Mouse (Mus musculus): ENCODE measurements around the gene Tent4a. TPM values are rescaled to one million over a fixed set of nuclear protein-coding genes. Genes with fewer than 3 reads are reported as not detected.

The Tent4a gene
- polyA plus RNA-seq, 1 experiment, result 16.7 TPM

DNA sequence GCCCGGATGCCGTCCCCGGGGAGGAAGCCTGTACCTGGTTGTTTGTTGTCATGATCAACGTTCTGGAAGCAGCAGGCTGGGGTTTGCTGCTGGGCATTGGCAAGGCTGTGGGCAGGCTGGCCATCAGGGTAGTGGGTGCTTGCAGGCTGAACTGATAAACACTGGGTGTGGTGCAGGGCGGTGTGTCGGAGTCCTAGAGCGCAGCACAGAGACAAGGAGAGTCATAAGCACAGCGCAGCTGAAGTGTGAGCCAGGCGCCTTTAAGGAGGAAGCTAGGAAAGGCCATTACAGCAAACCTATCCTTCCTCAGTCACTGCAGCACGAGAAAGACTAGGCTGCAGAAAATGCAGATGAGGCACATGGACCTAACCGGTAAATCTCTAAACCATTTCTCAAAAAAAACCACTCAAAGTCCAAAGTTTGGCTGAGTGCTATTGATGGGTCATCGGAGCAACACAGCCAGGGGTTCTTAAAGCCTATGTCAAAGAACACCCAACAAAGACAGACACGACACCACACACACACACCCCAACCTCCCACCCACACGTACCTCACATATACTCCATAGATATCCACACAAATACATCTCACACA lies 32.2 kb downstream of the Tent4a start:
- WGBS, result 83% methylated on average over 14 of the region's 14 CpGs
- TF ChIP-seq POLR2A (IDR thresholded peaks at IDR 0.05; ENCODE audit: low read depth, low read length) (no peak), CTCF (conservative IDR thresholded peaks at IDR 0.05; ENCODE audit: insufficient read depth, insufficient read length, low read depth, low read length) (no peak)
- Histone ChIP-seq H3K4me3 (ENCODE audit: insufficient read depth, low read depth, low read length) (no peak overlapping the region), H3K27me3 (replicated peaks; ENCODE audit: control insufficient read depth, insufficient read depth, low read length) (no peaks in the 10 kb centered on the region), H3K36me3 (ENCODE audit: control insufficient read depth, insufficient read depth, low read length) (peaks cover 1% of the 10 kb centered on the region), H3K27ac (ENCODE audit: insufficient read depth, low read depth, low read length) (peak overlapping the region; percentile 79), H3K4me1 (ENCODE audit: control insufficient read depth, insufficient read depth, low read length) (peaks cover 8% of the 10 kb centered on the region; the same call in 1 of the 2 replicates)
- peak; percentile 56 for DNase-seq

DNA sequence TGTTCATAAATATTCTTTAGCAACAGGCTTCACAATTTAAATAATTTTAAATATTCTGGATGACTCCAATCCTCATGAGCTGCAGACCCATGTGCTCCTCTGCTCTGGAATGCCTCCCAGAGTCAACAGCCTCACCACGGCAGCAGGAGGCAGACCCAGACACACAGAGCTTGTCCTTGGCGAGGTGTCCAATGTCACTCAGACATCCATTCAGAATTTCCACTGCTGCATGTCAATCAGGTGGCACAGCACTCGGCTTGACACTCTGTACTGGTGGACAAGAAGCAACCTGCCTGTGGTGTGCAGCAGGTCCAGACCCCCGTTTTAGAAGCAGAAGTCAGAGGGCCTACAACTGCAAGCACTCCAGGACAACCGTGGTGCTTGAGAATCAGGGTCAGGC lies 36.1 kb downstream of the Tent4a start:
- H3K36me3 ChIP-seq (ENCODE audit: control insufficient read depth, insufficient read depth, low read length), result no peaks in the 10 kb centered on the region; the same call in 1 of the 2 replicates
- TF ChIP-seq CTCF (conservative IDR thresholded peaks at IDR 0.05; ENCODE audit: insufficient read depth, insufficient read length, low read depth, low read length), result no peak
- TF ChIP-seq POLR2A (IDR thresholded peaks at IDR 0.05; ENCODE audit: low read depth, low read length), result no peak
- 82% methylated on average over 5 of the region's 5 CpGs for WGBS
- no peak overlapping the region for H3K27ac ChIP-seq (ENCODE audit: insufficient read depth, low read depth, low read length)
- no peaks in the 10 kb centered on the region for H3K27me3 ChIP-seq (replicated peaks; ENCODE audit: control insufficient read depth, insufficient read depth, low read length)
- no peak overlapping the region for H3K4me3 ChIP-seq (ENCODE audit: insufficient read depth, low read depth, low read length)
- peaks cover 6% of the 10 kb centered on the region; the same call in 1 of the 2 replicates for H3K4me1 ChIP-seq (ENCODE audit: control insufficient read depth, insufficient read depth, low read length)
- DNase-seq, result no peak

DNA sequence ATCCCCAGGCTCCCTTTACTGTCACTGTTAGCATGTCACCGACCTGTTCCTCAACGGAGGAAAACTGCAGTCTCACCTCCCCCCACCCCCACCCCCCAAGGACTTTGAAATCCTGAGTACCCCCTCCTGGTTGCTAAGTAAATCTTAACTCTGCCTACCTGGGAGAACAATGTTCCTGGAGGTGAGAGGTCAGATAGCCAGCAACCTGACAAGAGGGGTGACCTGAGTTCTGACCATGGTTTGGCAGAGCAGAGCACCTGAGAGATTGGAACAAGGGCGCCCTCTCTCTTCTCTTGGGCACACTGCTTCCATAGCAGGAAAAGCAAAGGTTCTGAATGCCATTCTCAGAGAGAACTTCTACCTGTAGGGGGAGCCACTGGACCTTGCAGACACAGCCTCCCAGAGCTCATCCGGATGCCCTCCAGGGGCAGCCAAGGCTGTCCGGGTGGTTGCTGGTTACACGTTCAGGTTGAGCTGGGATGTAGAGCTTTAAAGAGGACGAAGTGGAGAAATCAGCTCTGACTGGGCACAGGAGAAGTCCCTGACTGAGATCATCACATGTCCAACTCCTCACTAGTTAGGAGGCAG lies 41.4 kb downstream of the Tent4a start:
- no peaks in the 10 kb centered on the region for H3K27me3 ChIP-seq (replicated peaks; ENCODE audit: control insufficient read depth, insufficient read depth, low read length)
- no peaks in the 10 kb centered on the region for H3K4me1 ChIP-seq (ENCODE audit: control insufficient read depth, insufficient read depth, low read length)
- no peak overlapping the region for H3K4me3 ChIP-seq (ENCODE audit: insufficient read depth, low read depth, low read length)
- TF ChIP-seq CTCF (conservative IDR thresholded peaks at IDR 0.05; ENCODE audit: insufficient read depth, insufficient read length, low read depth, low read length), result peak; percentile 82
- no peak for TF ChIP-seq POLR2A (IDR thresholded peaks at IDR 0.05; ENCODE audit: low read depth, low read length)
- no peaks in the 10 kb centered on the region for H3K36me3 ChIP-seq (ENCODE audit: control insufficient read depth, insufficient read depth, low read length)
- DNase-seq, result peak; percentile 83
- no peak overlapping the region for H3K27ac ChIP-seq (ENCODE audit: insufficient read depth, low read depth, low read length)
- 21% methylated on average over 7 of the region's 7 CpGs for WGBS

DNA sequence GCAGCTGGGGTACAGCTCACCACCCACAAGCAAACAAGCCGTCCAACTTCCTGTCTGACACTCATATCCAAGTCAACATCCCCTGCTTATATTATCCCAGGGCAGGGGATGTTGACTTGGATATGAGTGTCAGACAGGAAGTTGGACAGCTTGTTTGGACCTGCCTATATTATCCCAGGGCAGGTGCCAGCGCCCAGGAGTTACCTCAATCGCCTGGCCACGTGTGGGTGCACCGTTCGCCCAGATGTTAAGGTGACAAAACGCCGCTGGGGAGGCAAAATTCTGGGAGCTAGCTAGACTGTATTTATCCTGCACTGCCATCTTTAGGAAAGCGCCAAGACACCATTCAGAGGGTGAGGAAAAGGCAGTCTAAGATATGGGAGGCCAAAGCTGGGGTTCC lies 44.6 kb downstream of the Tent4a start:
- TF ChIP-seq POLR2A (IDR thresholded peaks at IDR 0.05; ENCODE audit: low read depth, low read length), result no peak
- no peak for TF ChIP-seq CTCF (conservative IDR thresholded peaks at IDR 0.05; ENCODE audit: insufficient read depth, insufficient read length, low read depth, low read length)
- no peak overlapping the region for H3K27ac ChIP-seq (ENCODE audit: insufficient read depth, low read depth, low read length)
- H3K4me3 ChIP-seq (ENCODE audit: insufficient read depth, low read depth, low read length), result no peak overlapping the region
- peaks cover 5% of the 10 kb centered on the region; the same call in 1 of the 2 replicates for H3K4me1 ChIP-seq (ENCODE audit: control insufficient read depth, insufficient read depth, low read length)
- H3K36me3 ChIP-seq (ENCODE audit: control insufficient read depth, insufficient read depth, low read length), result no peaks in the 10 kb centered on the region
- H3K27me3 ChIP-seq (replicated peaks; ENCODE audit: control insufficient read depth, insufficient read depth, low read length), result no peaks in the 10 kb centered on the region
- 73% methylated on average over 9 of the region's 9 CpGs for WGBS
- no peak for DNase-seq

DNA sequence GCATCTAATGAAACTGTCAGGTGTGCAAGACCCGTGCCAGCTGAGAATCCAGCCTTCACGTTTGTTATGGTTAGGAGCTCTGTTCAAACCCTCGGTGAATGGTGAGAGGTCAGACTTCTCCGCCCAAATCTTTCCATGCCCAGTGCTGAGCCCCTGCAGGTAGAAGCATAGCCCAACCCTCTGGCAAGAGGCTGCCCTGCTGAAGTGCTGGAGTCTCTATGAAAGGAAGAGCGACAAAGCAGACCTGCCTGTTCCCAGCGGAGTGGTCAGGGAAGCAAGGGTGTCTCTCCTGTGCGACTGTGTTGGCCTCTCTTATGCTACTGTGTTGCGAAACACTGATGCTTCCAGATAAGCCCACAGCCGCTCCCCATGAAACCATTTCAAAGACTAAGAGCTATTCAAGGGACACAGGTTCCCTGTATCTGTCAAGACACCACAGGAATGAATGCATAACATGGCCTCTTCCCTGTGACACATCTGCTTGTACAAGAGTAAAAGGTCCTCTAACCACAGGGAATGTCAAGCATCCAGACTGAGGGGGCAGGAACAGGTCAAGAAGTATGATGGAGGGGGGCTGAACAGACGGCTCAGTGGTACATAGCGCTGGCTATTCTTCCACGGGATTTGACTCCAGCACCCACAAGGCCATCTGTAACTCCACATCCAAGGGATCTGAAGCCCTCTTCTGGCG lies 45.7 kb downstream of the Tent4a start:
- no peak for DNase-seq
- no peak overlapping the region for H3K4me3 ChIP-seq (ENCODE audit: insufficient read depth, low read depth, low read length)
- WGBS, result 43% methylated on average over 13 of the region's 13 CpGs
- no peak overlapping the region for H3K27ac ChIP-seq (ENCODE audit: insufficient read depth, low read depth, low read length)
- no peak for TF ChIP-seq CTCF (conservative IDR thresholded peaks at IDR 0.05; ENCODE audit: insufficient read depth, insufficient read length, low read depth, low read length)
- no peak for TF ChIP-seq POLR2A (IDR thresholded peaks at IDR 0.05; ENCODE audit: low read depth, low read length)
- no peaks in the 10 kb centered on the region for H3K36me3 ChIP-seq (ENCODE audit: control insufficient read depth, insufficient read depth, low read length)
- H3K27me3 ChIP-seq (replicated peaks; ENCODE audit: control insufficient read depth, insufficient read depth, low read length), result no peaks in the 10 kb centered on the region
- peaks cover 5% of the 10 kb centered on the region; the same call in 1 of the 2 replicates for H3K4me1 ChIP-seq (ENCODE audit: control insufficient read depth, insufficient read depth, low read length)

DNA sequence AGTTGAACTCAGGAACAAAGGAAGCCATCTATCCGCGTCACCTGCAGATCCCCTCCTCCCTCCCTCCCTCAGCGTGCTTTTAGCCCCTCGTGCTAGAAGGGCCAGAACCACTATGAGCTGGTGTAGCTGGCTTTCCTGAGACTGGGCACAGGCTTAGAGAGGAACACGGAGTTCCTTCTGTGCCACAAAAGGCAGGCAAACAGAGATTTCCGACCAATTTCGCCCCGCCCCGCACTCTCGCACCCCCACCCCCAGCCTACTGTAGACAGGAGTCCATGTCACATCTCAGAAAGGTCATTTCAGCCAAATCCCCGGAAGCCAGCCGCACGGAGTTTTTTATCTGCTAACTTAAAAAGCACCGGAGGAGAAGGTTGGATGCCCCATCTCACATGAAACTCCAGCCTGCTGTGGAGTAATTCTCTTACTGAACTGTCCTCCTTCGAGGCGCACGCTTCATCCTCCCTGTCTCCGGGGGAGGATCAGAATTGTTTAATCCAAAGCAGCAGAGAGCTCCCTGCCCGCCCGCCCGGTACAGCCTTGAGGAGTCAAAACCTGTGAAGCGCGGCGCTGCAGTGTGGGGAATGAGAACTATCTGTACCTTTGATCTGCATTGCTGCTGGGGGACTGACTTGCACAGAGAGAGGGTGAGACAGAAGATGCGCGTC lies 46.7 kb downstream of the Tent4a start:
- no peaks in the 10 kb centered on the region for H3K27me3 ChIP-seq (replicated peaks; ENCODE audit: control insufficient read depth, insufficient read depth, low read length)
- H3K36me3 ChIP-seq (ENCODE audit: control insufficient read depth, insufficient read depth, low read length), result no peaks in the 10 kb centered on the region
- WGBS, result 3% methylated on average over 26 of the region's 26 CpGs
- peaks cover 5% of the 10 kb centered on the region; the same call in 1 of the 2 replicates for H3K4me1 ChIP-seq (ENCODE audit: control insufficient read depth, insufficient read depth, low read length)
- H3K27ac ChIP-seq (ENCODE audit: insufficient read depth, low read depth, low read length), result no peak overlapping the region
- H3K4me3 ChIP-seq (ENCODE audit: insufficient read depth, low read depth, low read length), result no peak overlapping the region
- peak; percentile 33 for DNase-seq
- TF ChIP-seq CTCF (conservative IDR thresholded peaks at IDR 0.05; ENCODE audit: insufficient read depth, insufficient read length, low read depth, low read length), result no peak
- TF ChIP-seq POLR2A (IDR thresholded peaks at IDR 0.05; ENCODE audit: low read depth, low read length), result no peak

Measured in kidney, adult 2 months (tissue).